Mouse (Mus musculus) hindbrain, embryonic 13.5 days (tissue): ENCODE results near the gene Ddit4l. TPM values are rescaled to one million over a fixed set of nuclear protein-coding genes. Genes with fewer than 3 reads are reported as not detected.
"Not testable (repeated sequence)": the region's sequence is repeated elsewhere in the genome, so short reads cannot be mapped to it uniquely, and the experiment has no call there.

Experiments used
- ATAC-seq: fragments of 200-750 bp; cut with Nextera tagmentation; 2 replicates; pipeline ENCODE4 v1.8.0; 2017; ENCODE audit warnings: moderate TSS enrichment; ENCODE audit not compliant: low FRiP score
- H3K27ac ChIP-seq: fragments of 300-500 bp; sonication (generic); 2 replicates; pipeline ENCODE4 v1.5.1; 2015; ENCODE audit warnings: inconsistent platforms, mild to moderate bottlenecking, moderate library complexity
- H3K27me3 ChIP-seq: fragments of 300-500 bp; sonication (generic); 2 replicates; pipeline ENCODE4 v1.6.1; 2015; ENCODE audit warnings: mild to moderate bottlenecking, inconsistent platforms
- H3K36me3 ChIP-seq: fragments of 300-500 bp; sonication (generic); 2 replicates; pipeline ENCODE4 v1.6.1; 2015; ENCODE audit warnings: mild to moderate bottlenecking, inconsistent platforms
- H3K4me1 ChIP-seq: fragments of 300-500 bp; sonication (generic); replicated peaks from 2 replicates; pipeline ENCODE4 v1.6.1; 2015; ENCODE audit warnings: inconsistent platforms
- H3K4me2 ChIP-seq: fragments of 300-500 bp; sonication (generic); 2 replicates; pipeline ENCODE4 v1.6.1; 2015; ENCODE audit warnings: inconsistent platforms, mild to moderate bottlenecking, moderate library complexity
- H3K4me3 ChIP-seq: fragments of 300-500 bp; sonication (generic); 2 replicates; pipeline ENCODE4 v1.5.1; 2015; ENCODE audit warnings: mild to moderate bottlenecking, inconsistent platforms
- H3K9ac ChIP-seq: fragments of 300-500 bp; sonication (generic); 2 replicates; pipeline ENCODE4 v1.6.1; 2015; ENCODE audit warnings: mild to moderate bottlenecking, inconsistent platforms
- H3K9me3 ChIP-seq: fragments of 300-500 bp; sonication (generic); 2 replicates; pipeline ENCODE4 v1.6.1; 2016; ENCODE audit warnings: inconsistent platforms
- WGBS: fragments of 180-500 bp; shearing (Covaris S2); methylation state at CpG from one replicate; pipeline ENCODE4 v1.1.7; 2015; 5-methylcytosine and 5-hydroxymethylcytosine counted together
- polyA plus RNA-seq: library from polyadenylated mRNA; unstranded; fragments of >200 nt; fragmentation: Nextera tagmentation; extraction: Ambion mirVana; gene quantifications from 2 replicates; pipeline ENCODE4 v1.2.1, GENCODE M21; 2015

Gene Ddit4l
- polyA plus RNA-seq: 9.6 and 12.5 TPM in 2 replicates

DNA sequence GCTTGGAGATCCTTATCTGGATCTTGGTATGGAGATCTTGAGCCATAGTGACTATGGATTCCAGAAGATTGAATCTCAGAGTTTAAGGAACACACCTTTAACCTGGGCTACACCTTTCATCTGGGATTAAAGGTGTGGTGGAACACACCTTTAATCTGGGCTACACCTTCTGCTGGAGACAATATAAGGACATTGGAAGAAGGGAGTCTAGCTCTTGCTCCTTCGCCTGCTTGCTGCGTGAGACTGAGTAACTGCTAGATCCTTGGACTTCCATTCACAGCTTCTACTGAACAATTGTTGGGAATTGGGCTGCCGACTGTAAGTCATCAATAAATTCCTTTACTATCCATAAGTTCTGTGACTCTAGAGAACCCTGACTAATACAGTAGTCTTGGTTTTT lies at the start of gene Ddit4l:
TSS of gene Ddit4l (plus strand) at position 301 of the 400 bp plus-strand sequence.
- H3K36me3 ChIP-seq, H3K4me2 ChIP-seq, H3K27ac ChIP-seq, H3K9me3 ChIP-seq, H3K4me3 ChIP-seq, ATAC-seq, H3K9ac ChIP-seq: not testable (repeated sequence)
- Histone ChIP-seq H3K4me1 (peaks cover 15% of the 10 kb centered on the region), H3K27me3 (peaks cover 31% of the 10 kb centered on the region)
- 95% methylated on average over 3 of the region's 3 CpGs for WGBS

GRCm38 (mm10) chr3:137576146-137576545 lies 45.3 kb upstream of the Ddit4l start:
- no peaks in the 10 kb centered on the region for H3K9me3 ChIP-seq
- H3K27me3 ChIP-seq: no peaks in the 10 kb centered on the region
- WGBS: 66% methylated on average over 4 of the region's 4 CpGs
- no peak overlapping the region for H3K4me3 ChIP-seq
- H3K27ac ChIP-seq: no peak overlapping the region
- no peaks in the 10 kb centered on the region for H3K4me1 ChIP-seq
- H3K4me2 ChIP-seq: no peak overlapping the region
- H3K9ac ChIP-seq: no peak overlapping the region
- H3K36me3 ChIP-seq: no peaks in the 10 kb centered on the region
- no peak for ATAC-seq

DNA sequence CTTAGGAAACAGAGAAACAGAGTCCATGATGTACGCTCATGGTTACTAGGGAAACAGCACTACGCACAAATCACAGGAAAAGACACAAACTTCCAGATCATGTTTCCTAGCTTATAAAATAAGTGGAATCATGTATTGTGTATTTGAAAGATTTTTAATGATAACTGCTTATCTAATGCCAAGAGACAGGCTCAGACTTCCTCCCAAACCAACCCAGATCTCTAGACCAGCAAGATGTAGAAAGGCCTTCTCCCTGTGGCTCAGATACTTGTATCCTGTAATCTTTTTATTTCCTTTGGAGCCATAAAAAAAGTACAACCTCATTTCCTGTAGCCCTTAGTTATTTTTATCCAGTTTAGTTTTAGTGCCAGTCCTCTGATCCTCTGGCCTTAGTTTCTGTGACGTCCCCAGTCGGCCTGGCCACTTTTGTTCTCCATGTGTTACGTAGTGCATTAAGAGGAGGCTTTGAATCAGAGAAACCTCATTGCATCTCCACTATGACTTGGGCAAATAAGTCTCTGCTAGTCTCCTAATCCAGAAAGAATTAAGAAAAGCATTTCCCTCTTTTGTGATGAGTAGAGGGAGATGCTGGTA lies 34.9 kb upstream of the Ddit4l start:
- Histone ChIP-seq H3K4me1 (no peaks in the 10 kb centered on the region), H3K4me2 (no peak overlapping the region), H3K27ac (no peak overlapping the region), H3K9me3 (no peaks in the 10 kb centered on the region; the same call in 1 of the 2 replicates), H3K4me3 (no peak overlapping the region), H3K9ac (no peak overlapping the region), H3K36me3 (no peaks in the 10 kb centered on the region), H3K27me3 (no peaks in the 10 kb centered on the region)
- no peak for ATAC-seq
- 92% methylated on average over 5 of the region's 5 CpGs for WGBS

DNA sequence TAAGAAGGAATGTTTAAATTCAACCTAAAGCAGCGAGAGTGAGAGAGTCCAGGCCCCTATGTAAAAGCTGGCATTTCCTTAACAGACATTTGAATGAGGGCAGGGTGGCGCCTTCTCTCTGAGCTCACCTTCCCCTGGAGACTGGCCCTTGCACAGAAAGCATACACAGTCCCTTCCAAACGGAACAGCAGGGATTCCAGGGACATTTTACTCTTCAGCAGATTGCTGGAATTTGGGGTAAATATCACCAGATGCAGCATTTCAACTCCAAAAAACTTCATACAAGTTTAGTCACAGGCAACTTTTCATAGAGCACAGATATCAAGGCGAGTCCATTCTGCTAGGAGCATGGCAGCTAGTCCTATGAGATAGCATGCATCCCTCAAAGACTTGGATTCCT lies 31.6 kb upstream of the Ddit4l start:
- H3K9me3 ChIP-seq: no peaks in the 10 kb centered on the region
- H3K4me3 ChIP-seq: no peak overlapping the region
- no peaks in the 10 kb centered on the region for H3K36me3 ChIP-seq
- no peak for ATAC-seq
- no peak overlapping the region for H3K9ac ChIP-seq
- H3K27me3 ChIP-seq: no peaks in the 10 kb centered on the region
- no peak overlapping the region for H3K4me2 ChIP-seq
- WGBS: 79% methylated on average over 4 of the region's 4 CpGs
- H3K27ac ChIP-seq: no peak overlapping the region
- no peaks in the 10 kb centered on the region for H3K4me1 ChIP-seq

GRCm38 (mm10) chr3:137594332-137594905 lies 27.0 kb upstream of the Ddit4l start:
- H3K4me3 ChIP-seq: no peak overlapping the region
- no peak overlapping the region for H3K27ac ChIP-seq
- no peaks in the 10 kb centered on the region for H3K4me1 ChIP-seq
- no peak for ATAC-seq
- no peaks in the 10 kb centered on the region for H3K36me3 ChIP-seq
- H3K4me2 ChIP-seq: no peak overlapping the region
- no peak overlapping the region for H3K9ac ChIP-seq
- peaks cover 7% of the 10 kb centered on the region; the same call in 1 of the 2 replicates for H3K9me3 ChIP-seq
- WGBS: 44% methylated on average over 4 of the region's 4 CpGs
- no peaks in the 10 kb centered on the region for H3K27me3 ChIP-seq

DNA sequence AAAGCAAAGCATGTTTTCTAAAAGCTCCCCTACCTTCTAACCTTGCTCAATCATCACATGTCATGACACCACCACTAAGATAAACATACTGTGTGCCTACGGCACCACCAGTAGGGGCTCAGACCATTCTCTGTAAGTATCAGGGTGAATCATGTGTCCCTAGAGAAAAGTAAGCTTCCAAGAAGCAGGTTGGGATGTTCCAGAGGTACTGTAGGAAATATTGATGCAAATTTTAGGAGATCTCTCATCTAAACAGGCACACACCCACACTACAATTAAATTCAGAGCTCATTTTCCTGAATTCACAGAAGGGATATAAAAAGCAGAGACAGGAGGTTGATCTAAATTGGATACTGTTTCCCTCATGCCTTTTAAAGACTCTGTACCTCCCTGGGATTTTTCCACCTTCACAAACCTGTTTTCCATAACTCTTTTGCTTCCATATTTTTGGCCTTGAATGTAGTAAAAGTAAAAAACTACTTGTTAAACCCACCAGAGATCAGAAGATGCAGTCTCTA lies 12.4 kb upstream of the Ddit4l start:
- no peak overlapping the region for H3K9ac ChIP-seq
- no peak overlapping the region for H3K4me2 ChIP-seq
- H3K27ac ChIP-seq: no peak overlapping the region
- no peaks in the 10 kb centered on the region for H3K36me3 ChIP-seq
- no peaks in the 10 kb centered on the region for H3K9me3 ChIP-seq
- no peak overlapping the region for H3K4me3 ChIP-seq
- H3K4me1 ChIP-seq: no peaks in the 10 kb centered on the region
- H3K27me3 ChIP-seq: no peaks in the 10 kb centered on the region
- ATAC-seq: no peak
- 69% methylated on average over 1 of the region's 1 CpGs for WGBS

- Histone ChIP-seq H3K27me3 (no peaks in the 10 kb centered on the region), H3K4me1 (no peaks in the 10 kb centered on the region), H3K4me2 (no peak overlapping the region), H3K4me3 (no peak overlapping the region), H3K9ac (no peak overlapping the region), H3K9me3 (no peaks in the 10 kb centered on the region), H3K27ac (no peak overlapping the region), H3K36me3 (no peaks in the 10 kb centered on the region)
- no peak for ATAC-seq
- WGBS: 91% methylated on average over 6 of the region's 6 CpGs
Observed at GRCm38 (mm10) chr3:137610457-137611109, 10.8 kb upstream of the Ddit4l start.

DNA sequence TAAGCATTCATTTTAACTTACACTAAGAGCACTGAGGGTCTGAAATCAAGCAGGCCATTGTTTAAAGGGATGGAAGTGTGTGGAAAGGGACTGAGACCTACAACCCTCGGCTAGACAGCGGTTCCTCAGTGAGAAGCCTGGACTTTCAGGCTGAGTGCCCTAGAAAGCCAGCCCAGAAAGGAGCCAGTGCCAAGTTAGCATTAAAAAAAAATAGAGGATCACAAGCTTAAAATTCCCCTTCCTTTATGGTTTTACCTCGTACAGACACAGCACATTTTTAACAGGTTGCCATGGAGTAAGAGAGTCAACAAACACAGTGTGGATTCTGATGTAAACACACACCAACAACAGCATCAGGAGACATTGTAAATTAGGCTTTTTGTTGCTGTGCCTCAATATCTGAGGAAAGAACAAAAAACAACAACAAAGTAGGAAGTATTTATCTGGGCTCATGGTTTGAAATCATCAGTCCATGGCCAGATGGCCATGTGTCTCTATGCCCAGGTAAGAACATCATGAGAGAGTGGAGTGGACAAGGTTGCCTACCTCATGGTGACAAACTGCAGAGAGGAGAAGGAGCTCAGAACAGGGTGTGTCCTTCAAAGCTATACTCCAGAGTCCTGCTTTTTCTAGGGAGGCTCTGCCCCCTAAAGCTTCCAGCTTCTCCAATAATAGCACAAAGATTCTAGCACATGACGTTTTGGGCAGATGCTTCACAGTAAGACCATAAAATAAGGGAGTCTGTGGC lies 10.1 kb upstream of the Ddit4l start:
- no peak for ATAC-seq
- 64% methylated on average over 4 of the region's 4 CpGs for WGBS
- Histone ChIP-seq H3K4me2 (no peak overlapping the region), H3K36me3 (no peaks in the 10 kb centered on the region), H3K4me1 (no peaks in the 10 kb centered on the region), H3K9ac (no peak overlapping the region), H3K27me3 (no peaks in the 10 kb centered on the region), H3K4me3 (no peak overlapping the region), H3K9me3 (no peaks in the 10 kb centered on the region), H3K27ac (no peak overlapping the region)

GRCm38 (mm10) chr3:137611981-137612380 lies 9.4 kb upstream of the Ddit4l start:
- no peak overlapping the region for H3K4me2 ChIP-seq
- ATAC-seq: no peak
- no peaks in the 10 kb centered on the region for H3K36me3 ChIP-seq
- WGBS: 71% methylated on average over 2 of the region's 2 CpGs
- H3K27me3 ChIP-seq: no peaks in the 10 kb centered on the region
- H3K27ac ChIP-seq: no peak overlapping the region
- H3K9me3 ChIP-seq: no peaks in the 10 kb centered on the region
- no peaks in the 10 kb centered on the region for H3K4me1 ChIP-seq
- no peak overlapping the region for H3K9ac ChIP-seq
- H3K4me3 ChIP-seq: no peak overlapping the region

- peaks cover 31% of the 10 kb centered on the region for H3K27me3 ChIP-seq
- H3K27ac ChIP-seq: no peak overlapping the region
- WGBS: 90% methylated on average over 5 of the region's 5 CpGs
- no peak overlapping the region for H3K4me2 ChIP-seq
- no peak overlapping the region for H3K4me3 ChIP-seq
- peaks cover 15% of the 10 kb centered on the region for H3K4me1 ChIP-seq
- no peaks in the 10 kb centered on the region for H3K36me3 ChIP-seq
- no peak for ATAC-seq
- no peak overlapping the region for H3K9ac ChIP-seq
- no peaks in the 10 kb centered on the region for H3K9me3 ChIP-seq
Observed at GRCm38 (mm10) chr3:137620540-137620939, 872 bp upstream of the Ddit4l start.

- no peak for ATAC-seq
- no peak overlapping the region for H3K4me2 ChIP-seq
- peaks cover 31% of the 10 kb centered on the region for H3K27me3 ChIP-seq
- H3K9me3 ChIP-seq: no peaks in the 10 kb centered on the region
- H3K27ac ChIP-seq: no peak overlapping the region
- peaks cover 15% of the 10 kb centered on the region for H3K4me1 ChIP-seq
- no peak overlapping the region for H3K9ac ChIP-seq
- 39% methylated on average over 6 of the region's 6 CpGs for WGBS
- H3K4me3 ChIP-seq: no peak overlapping the region
- no peaks in the 10 kb centered on the region for H3K36me3 ChIP-seq
Observed at GRCm38 (mm10) chr3:137622091-137622490, 679 bp downstream of the Ddit4l start.

DNA sequence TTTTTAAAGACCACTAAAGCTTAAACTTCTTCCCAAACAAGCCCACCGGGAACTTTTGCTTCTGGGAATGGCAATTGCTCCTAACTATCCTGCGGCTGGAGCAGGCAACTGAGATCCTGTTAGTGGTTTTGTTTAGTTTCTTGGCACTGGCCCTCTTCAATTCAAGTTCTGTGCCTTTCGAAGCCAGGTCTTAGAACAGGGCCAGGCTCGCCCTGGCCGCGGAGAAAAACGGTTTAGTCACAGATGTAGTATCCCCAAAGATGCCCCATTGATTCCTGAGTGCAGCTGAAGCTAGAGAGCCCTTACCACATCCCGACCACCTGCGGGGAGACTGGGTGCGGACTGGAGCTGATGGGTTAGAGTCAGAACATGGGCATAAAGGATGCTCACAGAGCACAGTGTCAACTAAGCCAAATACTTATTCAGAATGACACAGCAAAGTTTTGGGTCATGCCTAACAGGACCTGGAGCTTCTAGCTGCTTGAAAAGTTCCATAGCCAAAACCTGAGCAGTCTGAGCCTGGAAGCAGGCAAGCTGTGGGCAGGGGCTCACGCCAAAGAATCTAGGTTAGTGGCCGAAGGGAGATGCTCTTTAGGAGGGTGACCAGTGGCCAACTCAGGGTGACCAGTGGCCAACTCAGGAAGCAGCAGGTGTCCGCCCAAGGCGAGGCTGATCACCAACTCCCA lies 1.6 kb downstream of the Ddit4l start:
- Histone ChIP-seq H3K4me2 (peak overlapping the region; percentile 92), H3K4me3 (peak overlapping the region; percentile 51), H3K27ac (no peak overlapping the region), H3K9me3 (no peaks in the 10 kb centered on the region), H3K36me3 (no peaks in the 10 kb centered on the region), H3K4me1 (peaks cover 15% of the 10 kb centered on the region), H3K9ac (peak overlapping the region; percentile 65; the same call in 1 of the 2 replicates), H3K27me3 (peaks cover 31% of the 10 kb centered on the region)
- 25% methylated on average over 14 of the region's 14 CpGs for whole genome bisulfite sequencing
- no peak; the same call in none of the 2 replicates for ATAC-seq
